Mouse (Mus musculus): ENCODE results near the gene Daglb. TPM values are rescaled to one million over a fixed set of nuclear protein-coding genes. Genes with fewer than 3 reads are reported as not detected.

Daglb gene
- total RNA-seq, 1 experiment, result 9.5 TPM

- Histone ChIP-seq H3K9me3 (ENCODE audit: control insufficient read depth, insufficient read depth, low read depth, low read length) (no peaks in the 10 kb centered on the region), H3K4me3 (ENCODE audit: insufficient read depth in 1 of 2, low read depth in 1 of 2, low read length in 2 of 2, poor library complexity in 1 of 2, severe bottlenecking in 1 of 2) (no peak overlapping the region), H3K9ac (ENCODE audit: insufficient read depth, low read depth, low read length, poor library complexity, severe bottlenecking) (no peak overlapping the region), H3K4me1 (ENCODE audit: control insufficient read depth in 2 of 2, insufficient read depth in 2 of 2, low read length in 2 of 2, poor library complexity in 1 of 2) (peaks cover 0 to 3% of the 10 kb centered on the region in 2 experiments; a peak in 1 of 4 replicates), H3K27ac (ENCODE audit: insufficient read depth, low read depth, low read length, poor library complexity, severe bottlenecking) (no peak overlapping the region), H3K36me3 (ENCODE audit: control insufficient read depth, insufficient read depth, low read length, poor library complexity, severe bottlenecking) (peaks cover 5% of the 10 kb centered on the region; the same call in 1 of the 2 replicates)
- in situ Hi-C loops (cut with MboI; ENCODE audit: low sequenced_read_pairs in 2 of 2, unreplicated experiment in 2 of 2), result no loop called here
- no peak for DNase-seq (ENCODE audit: low read depth, low spot score)
- TF ChIP-seq MAFK (IDR thresholded peaks at IDR 0.05; ENCODE audit: insufficient read depth, low read depth, low read length) (no peak), ZC3H11A (IDR thresholded peaks at IDR 0.05; ENCODE audit: borderline replicate concordance, low read depth, low read length) (no peak), CHD2 (IDR thresholded peaks at IDR 0.05; ENCODE audit: low read depth, low read length) (no peak), ZNF384 (IDR thresholded peaks at IDR 0.05; ENCODE audit: low read depth, low read length) (no peak), HCFC1 (IDR thresholded peaks at IDR 0.05; ENCODE audit: borderline replicate concordance, insufficient read depth, low read length) (no peak)
Observed at GRCm38 (mm10) chr5:143470421-143471164, 6.2 kb downstream of the Daglb start.

- H3K36me3 ChIP-seq (ENCODE audit: control insufficient read depth, insufficient read depth, low read length, poor library complexity, severe bottlenecking), result peaks cover 5% of the 10 kb centered on the region; the same call in 1 of the 2 replicates
- H3K4me1 ChIP-seq (ENCODE audit: control insufficient read depth in 2 of 2, insufficient read depth in 2 of 2, low read length in 2 of 2, poor library complexity in 1 of 2), result peaks cover 0 to 3% of the 10 kb centered on the region in 2 experiments; a peak in 1 of 4 replicates
- DNase-seq (ENCODE audit: low read depth, low spot score), result no peak
Observed at GRCm38 (mm10) chr5:143471165-143471546, 6.8 kb downstream of the Daglb start.

DNA sequence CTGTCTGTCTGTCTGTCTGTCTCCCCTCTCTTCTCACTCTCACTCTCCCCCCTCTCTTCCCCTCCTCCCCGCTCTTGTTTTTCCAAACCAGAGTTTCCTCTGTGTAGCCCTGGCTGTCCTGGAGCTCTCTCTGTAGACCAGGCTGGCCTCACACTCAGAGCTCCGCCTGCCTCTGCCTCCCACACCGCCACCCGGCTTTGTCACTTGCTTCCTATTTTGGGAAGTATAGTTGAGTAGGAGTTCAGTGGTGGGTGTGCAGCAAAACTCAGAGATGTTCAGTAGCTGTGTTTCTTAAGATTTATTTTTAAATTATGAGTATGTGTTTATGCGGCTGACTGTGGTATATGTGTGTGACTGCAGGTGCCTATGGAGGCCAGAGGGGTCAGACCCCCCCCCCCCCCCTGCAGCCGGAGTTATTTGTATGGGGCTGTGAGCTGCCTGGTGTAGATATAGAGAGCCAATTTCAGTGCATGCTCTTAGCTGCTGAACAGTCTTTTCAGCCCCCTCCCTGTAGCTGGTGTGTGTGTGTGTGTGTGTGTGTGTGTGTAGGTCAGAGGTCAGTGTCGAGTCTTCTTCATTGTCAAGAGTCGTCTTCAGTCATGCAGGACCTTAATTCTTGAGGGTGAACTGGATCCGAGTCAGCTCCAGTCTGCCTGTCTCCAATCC lies 7.7 kb downstream of the Daglb start:
- no peak for TF ChIP-seq MAFK (IDR thresholded peaks at IDR 0.05; ENCODE audit: insufficient read depth, low read depth, low read length)
- no peak for TF ChIP-seq HCFC1 (IDR thresholded peaks at IDR 0.05; ENCODE audit: borderline replicate concordance, insufficient read depth, low read length)
- no peak for TF ChIP-seq ZNF384 (IDR thresholded peaks at IDR 0.05; ENCODE audit: low read depth, low read length)
- no peak for TF ChIP-seq ZC3H11A (IDR thresholded peaks at IDR 0.05; ENCODE audit: borderline replicate concordance, low read depth, low read length)
- no peak for TF ChIP-seq CHD2 (IDR thresholded peaks at IDR 0.05; ENCODE audit: low read depth, low read length)
- Histone ChIP-seq H3K36me3 (ENCODE audit: control insufficient read depth, insufficient read depth, low read length, poor library complexity, severe bottlenecking) (peaks cover 5% of the 10 kb centered on the region; the same call in 1 of the 2 replicates), H3K4me3 (ENCODE audit: insufficient read depth in 1 of 2, low read depth in 1 of 2, low read length in 2 of 2, poor library complexity in 1 of 2, severe bottlenecking in 1 of 2) (no peak overlapping the region), H3K9ac (ENCODE audit: insufficient read depth, low read depth, low read length, poor library complexity, severe bottlenecking) (no peak overlapping the region), H3K9me3 (ENCODE audit: control insufficient read depth, insufficient read depth, low read depth, low read length) (no peaks in the 10 kb centered on the region), H3K4me1 (ENCODE audit: control insufficient read depth in 2 of 2, insufficient read depth in 2 of 2, low read length in 2 of 2, poor library complexity in 1 of 2) (peaks cover 0 to 3% of the 10 kb centered on the region in 2 experiments; a peak in 1 of 4 replicates), H3K27ac (ENCODE audit: insufficient read depth, low read depth, low read length, poor library complexity, severe bottlenecking) (no peak overlapping the region)
- no peak for DNase-seq (ENCODE audit: low read depth, low spot score)
- in situ Hi-C loops (cut with MboI; ENCODE audit: low sequenced_read_pairs in 2 of 2, unreplicated experiment in 2 of 2), result no loop called here

More at GRCm38 (mm10) chr5:143471165-143471546, 6.8 kb downstream of the Daglb start:
- Histone ChIP-seq H3K9ac (ENCODE audit: insufficient read depth, low read depth, low read length, poor library complexity, severe bottlenecking) (no peak overlapping the region), H3K9me3 (ENCODE audit: control insufficient read depth, insufficient read depth, low read depth, low read length) (no peaks in the 10 kb centered on the region), H3K4me3 (ENCODE audit: insufficient read depth in 1 of 2, low read depth in 1 of 2, low read length in 2 of 2, poor library complexity in 1 of 2, severe bottlenecking in 1 of 2) (no peak overlapping the region), H3K27ac (ENCODE audit: insufficient read depth, low read depth, low read length, poor library complexity, severe bottlenecking) (no peak overlapping the region)
- in situ Hi-C loops (cut with MboI; ENCODE audit: low sequenced_read_pairs in 2 of 2, unreplicated experiment in 2 of 2), result no loop called here
- TF ChIP-seq ZNF384 (IDR thresholded peaks at IDR 0.05; ENCODE audit: low read depth, low read length) (no peak), CHD2 (IDR thresholded peaks at IDR 0.05; ENCODE audit: low read depth, low read length) (no peak), ZC3H11A (IDR thresholded peaks at IDR 0.05; ENCODE audit: borderline replicate concordance, low read depth, low read length) (no peak), MAFK (IDR thresholded peaks at IDR 0.05; ENCODE audit: insufficient read depth, low read depth, low read length) (no peak), HCFC1 (IDR thresholded peaks at IDR 0.05; ENCODE audit: borderline replicate concordance, insufficient read depth, low read length) (no peak)

GRCm38 (mm10) chr5:143475153-143475844 lies 10.9 kb downstream of the Daglb start:
- Histone ChIP-seq H3K9me3 (ENCODE audit: control insufficient read depth, insufficient read depth, low read depth, low read length) (no peaks in the 10 kb centered on the region), H3K27ac (ENCODE audit: insufficient read depth, low read depth, low read length, poor library complexity, severe bottlenecking) (no peak overlapping the region), H3K4me3 (ENCODE audit: insufficient read depth in 1 of 2, low read depth in 1 of 2, low read length in 2 of 2, poor library complexity in 1 of 2, severe bottlenecking in 1 of 2) (no peak overlapping the region), H3K36me3 (ENCODE audit: control insufficient read depth, insufficient read depth, low read length, poor library complexity, severe bottlenecking) (peaks cover 6% of the 10 kb centered on the region; the same call in 1 of the 2 replicates), H3K4me1 (ENCODE audit: control insufficient read depth in 2 of 2, insufficient read depth in 2 of 2, low read length in 2 of 2, poor library complexity in 1 of 2) (peaks cover 0 to 3% of the 10 kb centered on the region in 2 experiments; a peak in 1 of 4 replicates), H3K9ac (ENCODE audit: insufficient read depth, low read depth, low read length, poor library complexity, severe bottlenecking) (no peak overlapping the region)
- TF ChIP-seq CHD2 (IDR thresholded peaks at IDR 0.05; ENCODE audit: low read depth, low read length) (no peak), ZC3H11A (IDR thresholded peaks at IDR 0.05; ENCODE audit: borderline replicate concordance, low read depth, low read length) (no peak), ZNF384 (IDR thresholded peaks at IDR 0.05; ENCODE audit: low read depth, low read length) (no peak), MAFK (IDR thresholded peaks at IDR 0.05; ENCODE audit: insufficient read depth, low read depth, low read length) (no peak), HCFC1 (IDR thresholded peaks at IDR 0.05; ENCODE audit: borderline replicate concordance, insufficient read depth, low read length) (no peak)
- no peak for DNase-seq (ENCODE audit: low read depth, low spot score)
- in situ Hi-C loops (cut with MboI; ENCODE audit: low sequenced_read_pairs in 2 of 2, unreplicated experiment in 2 of 2), result no loop called here

Measured in ES-E14 (cell line).